Mouse (Mus musculus) lung, adult 2 months (tissue): ENCODE measurements at regions not wholly inside any gene's neighbourhood (a gene's known extent, or its start where the extent isn't known, plus 50 kb on each side); places are given as distances from the start of the nearest gene placed in this dataset.

Source experiments
- CTCF ChIP-seq: fragments of 200-500 bp; IDR thresholded peaks from 2 replicates; pipeline ENCODE4 v1.5.1; 2011; ENCODE audit warnings: mild to moderate bottlenecking, low read length, control low read depth; ENCODE audit not compliant: insufficient read depth
- POLR2A ChIP-seq: fragments of 200-500 bp; IDR thresholded peaks from 2 replicates; pipeline ENCODE4 v1.6.1; 2011; ENCODE audit warnings: low read depth, mild to moderate bottlenecking, control low read depth, low read length, borderline replicate concordance; ENCODE audit errors: extremely low read depth

- TF ChIP-seq POLR2A (no peak), CTCF (peak; percentile 39; the same call in 1 of the 2 replicates)
Observed at GRCm38 (mm10) chr6:7120136-7120535, 164.3 kb downstream of the Sdhaf3 start.
